ENCODE assay signal across 10 mouse cellular contexts in genomic region chr2:156462154-156463029, GRCm38 (mm10). TPM values are rescaled to one million over a fixed set of nuclear protein-coding genes. Genes with fewer than 3 reads are reported as not detected.
DNase-seq lines count a peak whose midpoint lies in the region; ATAC-seq and TF ChIP-seq lines count a peak whose summit lies in the region.
"Had no signal": no experiment of that assay in that cellular context is flagged by ENCODE, and none has a peak within 500 bp of the region (broad histone marks: within the 10 kb centered on the region; RNA-seq: fewer than 3 reads in every experiment).

No protein-coding gene starts in this region.

- H3K4me2 ChIP-seq in forebrain, embryonic 14.5 days (ENCODE audit: low read length) = no peak overlapping the region
- H3K4me2 ChIP-seq in forebrain, embryonic 11.5 days (ENCODE audit: low read depth, low read length, severe bottlenecking) = no peak overlapping the region
- H3K4me2 ChIP-seq: neural tube, embryonic 12.5 days had no signal

- no peaks in the 10 kb centered on the region for H3K9me3 ChIP-seq in forebrain, embryonic 14.5 days (replicated peaks; ENCODE audit: control insufficient read depth, low read length)
- H3K9me3 ChIP-seq in forebrain, embryonic 11.5 days (ENCODE audit: control insufficient read depth, low read length) = no peaks in the 10 kb centered on the region
- no peaks in the 10 kb centered on the region for H3K9me3 ChIP-seq in E14TG2a.4 (ENCODE audit: low read length)
- H3K9me3 ChIP-seq: neural tube, embryonic 12.5 days had no signal

- no peak overlapping the region for H3K27ac ChIP-seq in forebrain, embryonic 14.5 days (ENCODE audit: low read depth, low read length)
- no peak overlapping the region for H3K27ac ChIP-seq in forebrain, embryonic 11.5 days (ENCODE audit: low read depth, low read length)
- no peak overlapping the region for H3K27ac ChIP-seq in gastrocnemius, adult 2 months
- H3K27ac ChIP-seq: liver, embryonic 14.5 days; neural tube, embryonic 12.5 days had no signal

- no peak overlapping the region for H3K4me3 ChIP-seq in forebrain, embryonic 14.5 days (ENCODE audit: low read depth, low read length)
- no peak overlapping the region for H3K4me3 ChIP-seq in forebrain, embryonic 11.5 days (ENCODE audit: low read depth, low read length)
- H3K4me3 ChIP-seq in E14TG2a.4 (replicated peaks; ENCODE audit: low read length) = 0 out of 2 replicates have a peak overlapping the region, but pooled peaks have one; percentile 5
- H3K4me3 ChIP-seq in gastrocnemius, adult 2 months = no peak overlapping the region
- H3K4me3 ChIP-seq: neural tube, embryonic 12.5 days had no signal

- no peak for ATAC-seq in forebrain, embryonic 14.5 days
- ATAC-seq in forebrain, embryonic 11.5 days (replicated peaks; ENCODE audit: low FRiP score) = no peak

- H3K9ac ChIP-seq in forebrain, embryonic 14.5 days (ENCODE audit: low read length) = no peak overlapping the region
- no peak overlapping the region for H3K9ac ChIP-seq in forebrain, embryonic 11.5 days (ENCODE audit: low read length)
- H3K9ac ChIP-seq: liver, embryonic 14.5 days; neural tube, embryonic 12.5 days had no signal

- H3K27me3 ChIP-seq in forebrain, embryonic 14.5 days (replicated peaks; ENCODE audit: control insufficient read depth, insufficient read depth, low read length) = no peaks in the 10 kb centered on the region
- no peaks in the 10 kb centered on the region for H3K27me3 ChIP-seq in forebrain, embryonic 11.5 days (ENCODE audit: control insufficient read depth, insufficient read depth, low read length)
- H3K27me3 ChIP-seq in E14TG2a.4 (ENCODE audit: insufficient read depth, low read length) = no peaks in the 10 kb centered on the region
- H3K27me3 ChIP-seq: neural tube, embryonic 12.5 days had no signal

- TF ChIP-seq CTCF in E14TG2a.4 (conservative IDR thresholded peaks at IDR 0.05; ENCODE audit: low read length) = no peak
- TF ChIP-seq CTCF in gastrocnemius, adult 2 months (IDR thresholded peaks at IDR 0.05) = no peak

- 48% methylated on average over 14 of the region's 14 CpGs for WGBS in forebrain, embryonic 14.5 days
- WGBS in forebrain, embryonic 11.5 days = 60% methylated on average over 14 of the region's 14 CpGs

- H3K36me3 ChIP-seq in forebrain, embryonic 14.5 days (ENCODE audit: control insufficient read depth, insufficient read depth, low read length) = no peaks in the 10 kb centered on the region
- no peaks in the 10 kb centered on the region for H3K36me3 ChIP-seq in forebrain, embryonic 11.5 days (ENCODE audit: control insufficient read depth, insufficient read depth, low read length)
- H3K36me3 ChIP-seq in E14TG2a.4 (ENCODE audit: insufficient read depth, low read length) = 0 out of 2 replicates have a peak, but pooled peaks cover 3% of the 10 kb centered on the region
- H3K36me3 ChIP-seq: neural tube, embryonic 12.5 days had no signal

- H3K4me1 ChIP-seq in forebrain, embryonic 14.5 days (ENCODE audit: control insufficient read depth, insufficient read depth, low read length) = peaks cover 18% of the 10 kb centered on the region
- 0 out of 2 replicates have a peak, but pooled peaks cover 3% of the 10 kb centered on the region for H3K4me1 ChIP-seq in forebrain, embryonic 11.5 days (replicated peaks; ENCODE audit: control insufficient read depth, insufficient read depth, low read length)
- peaks cover 25% of the 10 kb centered on the region for H3K4me1 ChIP-seq in E14TG2a.4 (replicated peaks; ENCODE audit: low read depth, low read length)

- peak; percentile 46 for DNase-seq in forebrain, embryonic 14.5 days (ENCODE audit: low spot score)
- no peak for DNase-seq in forebrain, embryonic 11.5 days (ENCODE audit: low spot score)
- peak; percentile 25 for DNase-seq in left cerebral cortex, postnatal 4 days
- DNase-seq in left cerebral cortex, adult 11 months (ENCODE audit: low spot score) = no peak
- peak; percentile 33 for DNase-seq in heart, postnatal 4 days
- DNase-seq in natural killer cell, adult 2 months (ENCODE audit: low spot score in 2 of 2) = no peak
- no peak for DNase-seq in gastrocnemius, adult 2 months

- intact Hi-C loops in left cerebral cortex, postnatal 4 days (cut with DNase I) = no loop called here
- intact Hi-C loops in gastrocnemius, adult 2 months (cut with DNase I) = no loop called here

RNA-seq across cellular contexts. Expression of gene Epb41l1, which starts 41.7 kb away (rescaled TPM):
- 9.6 and 11.2 TPM in 2 replicates for polyA plus RNA-seq in forebrain, embryonic 14.5 days (2014; fragmentation: Nextera tagmentation; extraction: Ambion mirVana)
- 3.1 and 3.6 TPM in 2 replicates for polyA plus RNA-seq in forebrain, embryonic 11.5 days (2014; fragmentation: Nextera tagmentation; extraction: Ambion mirVana)
- total RNA-seq in left cerebral cortex, postnatal 4 days (2021) = 100 to 1,000 TPM; 229 to 236 TPM
- total RNA-seq in heart, postnatal 4 days (2021) = 10 to 100 TPM; 20.5 TPM
- total RNA-seq in gastrocnemius, adult 2 months (2021) = 1 to 10 TPM; 3.8 to 4.6 TPM

Comparison
In these comparisons a context has a peak if more than half of its experiments do, and no peak if none do; other contexts are left out.
1. DNase-seq: peak in forebrain, embryonic 14.5 days (single experiment), left cerebral cortex, postnatal 4 days (single experiment) and heart, postnatal 4 days (single experiment); none in forebrain, embryonic 11.5 days (single experiment), left cerebral cortex, adult 11 months (single experiment), natural killer cell, adult 2 months (0 of 2) and gastrocnemius, adult 2 months (single experiment).
2. RNA of gene Epb41l1, which starts 41.7 kb away (total RNA-seq): 229 to 236 TPM in left cerebral cortex, postnatal 4 days; 20.5 TPM in heart, postnatal 4 days and 3.8 to 4.6 TPM in gastrocnemius, adult 2 months; every median in the first group is over 10 times any median in the second.